In the genomic region with DNA sequence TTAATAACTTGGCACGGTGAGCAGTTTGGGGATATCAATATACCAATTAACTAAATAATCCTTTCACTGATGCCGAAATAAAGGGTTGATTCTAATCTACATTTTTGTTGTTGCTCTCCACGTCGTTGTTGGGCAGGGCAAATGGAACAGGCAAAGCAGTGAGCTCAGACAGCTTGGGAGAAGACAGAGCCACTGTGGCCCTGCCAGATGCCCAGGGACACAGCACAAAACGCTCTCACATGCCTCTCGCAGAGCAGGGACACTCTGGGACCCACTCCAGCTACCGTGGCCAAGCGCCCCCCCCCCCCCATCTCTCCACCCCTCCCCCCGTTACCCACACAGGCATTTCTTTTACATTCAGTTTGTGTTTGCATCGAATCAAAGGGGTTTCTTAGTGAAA, we compare ENCODE assay signal across 9 mouse cellular contexts.
A peak's percentile ranks its signal among the peaks of the same experiment; 100 is the strongest.
DNase-seq lines count a peak whose midpoint lies in the region; ATAC-seq and TF ChIP-seq lines count a peak whose summit lies in the region.
"Had no signal": no experiment of that assay in that cellular context is flagged by ENCODE, and none has a peak within 500 bp of the region (broad histone marks: within the 10 kb centered on the region; RNA-seq: fewer than 3 reads in every experiment).

No protein-coding gene starts in this region.

- H3K9me3 ChIP-seq in forebrain, postnatal 0 days (ENCODE audit: low read length), result no peaks in the 10 kb centered on the region
- no peaks in the 10 kb centered on the region for H3K9me3 ChIP-seq in midbrain, embryonic 16.5 days (replicated peaks; ENCODE audit: control insufficient read depth, low read length, poor library complexity, severe bottlenecking)
- H3K9me3 ChIP-seq: lung, embryonic 15.5 days had no signal

- H3K9ac ChIP-seq in forebrain, postnatal 0 days, result no peak overlapping the region
- H3K9ac ChIP-seq in midbrain, embryonic 16.5 days (ENCODE audit: low read depth, low read length), result no peak overlapping the region
- H3K9ac ChIP-seq: lung, embryonic 15.5 days had no signal

- 11% methylated on average over 10 of the region's 10 CpGs for WGBS in forebrain, postnatal 0 days
- WGBS in midbrain, embryonic 16.5 days, result 25% methylated on average over 10 of the region's 10 CpGs

- intact Hi-C loops in left cerebral cortex, postnatal 36 days (cut with DNase I), result no loop called here

- H3K27me3 ChIP-seq in forebrain, postnatal 0 days (ENCODE audit: insufficient read depth, low read length), result no peaks in the 10 kb centered on the region
- H3K27me3 ChIP-seq in midbrain, embryonic 16.5 days (ENCODE audit: control insufficient read depth, insufficient read depth, low read depth, low read length), result no peaks in the 10 kb centered on the region
- H3K27me3 ChIP-seq: lung, embryonic 15.5 days had no signal

- H3K27ac ChIP-seq in forebrain, postnatal 0 days (ENCODE audit: low read depth, low read length), result peak overlapping the region; percentile 31; the same call in 1 of the 2 replicates
- H3K27ac ChIP-seq in midbrain, embryonic 16.5 days (ENCODE audit: low read length), result peak overlapping the region; percentile 63
- H3K27ac ChIP-seq: lung, embryonic 15.5 days had no signal

- H3K36me3 ChIP-seq in forebrain, postnatal 0 days (ENCODE audit: insufficient read depth), result no peaks in the 10 kb centered on the region
- no peaks in the 10 kb centered on the region for H3K36me3 ChIP-seq in midbrain, embryonic 16.5 days (ENCODE audit: control insufficient read depth, insufficient read depth, low read length)
- H3K36me3 ChIP-seq: lung, embryonic 15.5 days had no signal

- H3K4me2 ChIP-seq in forebrain, postnatal 0 days (ENCODE audit: low read depth), result peak overlapping the region; percentile 25
- no peak overlapping the region for H3K4me2 ChIP-seq in midbrain, embryonic 16.5 days (ENCODE audit: low read length)
- H3K4me2 ChIP-seq: lung, embryonic 15.5 days had no signal

- no peak for TF ChIP-seq CTCF in forebrain, postnatal 0 days (IDR thresholded peaks at IDR 0.05; ENCODE audit: low read depth)

- ATAC-seq in forebrain, postnatal 0 days, result peak; percentile 94
- ATAC-seq in midbrain, embryonic 16.5 days, result peak; percentile 89

- H3K4me1 ChIP-seq in forebrain, postnatal 0 days (ENCODE audit: insufficient read depth), result no peaks in the 10 kb centered on the region
- H3K4me1 ChIP-seq in midbrain, embryonic 16.5 days (ENCODE audit: control insufficient read depth, insufficient read depth, low read length), result peaks cover 10% of the 10 kb centered on the region; the same call in 1 of the 2 replicates
- H3K4me1 ChIP-seq: lung, embryonic 15.5 days had no signal

- peak; percentile 53 for DNase-seq in left cerebral cortex, adult 11 months (ENCODE audit: low spot score)
- no peak for DNase-seq in left cerebral cortex, postnatal 36 days (ENCODE audit: low spot score in 2 of 2)
- DNase-seq in cerebellum, adult 8-10 months, result peak; percentile 34
- DNase-seq in forebrain, postnatal 0 days, result no peak
- no peak for DNase-seq in lung, postnatal 25 days (ENCODE audit: low spot score)
- DNase-seq in embryo, embryonic 9.5 days (ENCODE audit: extremely low spot score), result no peak
- DNase-seq: adrenal gland, adult 8-10 months had no signal

- H3K4me3 ChIP-seq in forebrain, postnatal 0 days (ENCODE audit: low read depth, low read length), result no peak overlapping the region
- no peak overlapping the region for H3K4me3 ChIP-seq in midbrain, embryonic 16.5 days (ENCODE audit: low read depth, low read length)
- H3K4me3 ChIP-seq: lung, embryonic 15.5 days had no signal

Comparison
In these comparisons a context has a peak if more than half of its experiments do, and no peak if none do; other contexts are left out.
1. DNase-seq: peak in left cerebral cortex, adult 11 months (single experiment) and cerebellum, adult 8-10 months (single experiment); none in left cerebral cortex, postnatal 36 days (0 of 2), forebrain, postnatal 0 days (single experiment), lung, postnatal 25 days (single experiment) and embryo, embryonic 9.5 days (single experiment).